Comparison of ENCODE assay signal across 8 mouse cellular contexts in the genomic region with DNA sequence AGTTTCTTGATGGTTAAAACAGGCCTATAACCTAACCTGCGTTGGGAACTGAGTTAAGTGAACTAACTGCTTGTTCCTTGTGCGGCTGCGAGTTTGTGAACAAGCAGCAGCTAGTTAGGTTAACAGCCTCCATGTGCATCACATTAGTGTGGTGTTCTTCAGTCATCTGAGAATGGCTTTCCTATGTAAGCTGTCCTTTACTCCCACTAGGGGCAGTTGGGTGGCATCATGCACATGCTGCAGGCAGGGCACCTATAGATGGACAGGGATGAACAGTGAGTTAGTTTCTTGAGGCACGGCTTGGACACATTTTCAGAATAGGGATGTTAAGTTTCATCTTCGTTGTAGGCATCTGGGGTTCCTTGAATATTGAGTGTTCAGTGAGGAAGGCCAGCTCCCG. TPM values are rescaled to one million over a fixed set of nuclear protein-coding genes. Genes with fewer than 3 reads are reported as not detected.
A peak's percentile ranks its signal among the peaks of the same experiment; 100 is the strongest.
DNase-seq lines count a peak whose midpoint lies in the region; ATAC-seq lines count a peak whose summit lies in the region.

No protein-coding gene starts in this region.

- no peak for ATAC-seq in heart, embryonic 15.5 days (replicated peaks; ENCODE audit: insufficient number of reproducible peaks, insufficient read depth, low FRiP score, low read depth)
- no peak for ATAC-seq in hindbrain, embryonic 16.5 days
- no peak for ATAC-seq in midbrain, embryonic 14.5 days (ENCODE audit: low FRiP score, low TSS enrichment)

- peak overlapping the region; percentile 96 for H3K4me3 ChIP-seq in heart, embryonic 15.5 days
- peak overlapping the region; percentile 98 for H3K4me3 ChIP-seq in hindbrain, embryonic 16.5 days (ENCODE audit: low read length)
- peak overlapping the region; percentile 94 for H3K4me3 ChIP-seq in midbrain, embryonic 14.5 days (replicated peaks; ENCODE audit: low read depth, low read length)

- H3K9ac ChIP-seq in heart, embryonic 15.5 days, result peak overlapping the region; percentile 98
- H3K9ac ChIP-seq in hindbrain, embryonic 16.5 days (ENCODE audit: low read depth, low read length), result peak overlapping the region; percentile 99
- H3K9ac ChIP-seq in midbrain, embryonic 14.5 days (replicated peaks; ENCODE audit: low read length), result peak overlapping the region; percentile 99

- WGBS in heart, embryonic 15.5 days, result 63% methylated on average over 6 of the region's 6 CpGs
- WGBS in hindbrain, embryonic 16.5 days, result 76% methylated on average over 6 of the region's 6 CpGs
- WGBS in midbrain, embryonic 14.5 days, result 70% methylated on average over 6 of the region's 6 CpGs

- peak overlapping the region; percentile 90 for H3K4me2 ChIP-seq in heart, embryonic 15.5 days
- peak overlapping the region; percentile 81 for H3K4me2 ChIP-seq in hindbrain, embryonic 16.5 days (ENCODE audit: low read length)
- H3K4me2 ChIP-seq in midbrain, embryonic 14.5 days (ENCODE audit: low read length), result peak overlapping the region; percentile 85

- no peaks in the 10 kb centered on the region for H3K9me3 ChIP-seq in heart, embryonic 15.5 days (replicated peaks)
- no peaks in the 10 kb centered on the region for H3K9me3 ChIP-seq in hindbrain, embryonic 16.5 days (ENCODE audit: control insufficient read depth, low read length)
- H3K9me3 ChIP-seq in midbrain, embryonic 14.5 days (ENCODE audit: control insufficient read depth, low read length), result no peaks in the 10 kb centered on the region

- intact Hi-C loops in heart, postnatal 25 days (cut with DNase I), result no loop called here

- H3K36me3 ChIP-seq in heart, embryonic 15.5 days, result peaks cover 41% of the 10 kb centered on the region
- peaks cover 36% of the 10 kb centered on the region for H3K36me3 ChIP-seq in hindbrain, embryonic 16.5 days (ENCODE audit: control insufficient read depth, insufficient read depth, low read length)
- H3K36me3 ChIP-seq in midbrain, embryonic 14.5 days (ENCODE audit: control insufficient read depth, insufficient read depth, low read length), result peaks cover 56% of the 10 kb centered on the region

- H3K27me3 ChIP-seq in heart, embryonic 15.5 days, result no peaks in the 10 kb centered on the region
- no peaks in the 10 kb centered on the region for H3K27me3 ChIP-seq in hindbrain, embryonic 16.5 days (replicated peaks; ENCODE audit: control insufficient read depth, insufficient read depth, low read length)
- no peaks in the 10 kb centered on the region for H3K27me3 ChIP-seq in midbrain, embryonic 14.5 days (ENCODE audit: control insufficient read depth, insufficient read depth, low read length)

- H3K4me1 ChIP-seq in heart, embryonic 15.5 days (replicated peaks), result peaks cover 21% of the 10 kb centered on the region
- peaks cover 28% of the 10 kb centered on the region for H3K4me1 ChIP-seq in hindbrain, embryonic 16.5 days (ENCODE audit: control insufficient read depth, insufficient read depth, low read depth, low read length)
- H3K4me1 ChIP-seq in midbrain, embryonic 14.5 days (ENCODE audit: control insufficient read depth, insufficient read depth, low read length), result peaks cover 20% of the 10 kb centered on the region

- DNase-seq in heart, postnatal 25 days (ENCODE audit: low spot score), result no peak
- DNase-seq in NIH3T3 (ENCODE audit: low read depth), result peak; percentile 21
- DNase-seq in midbrain, embryonic 14.5 days, result no peak
- no peak for DNase-seq in spleen, adult 18-20 months
- DNase-seq in cerebellum, postnatal 4 days (ENCODE audit: low spot score in 2 of 2), result no peak
- DNase-seq in retina, postnatal 1 day, result no peak

- H3K27ac ChIP-seq in heart, embryonic 15.5 days, result no peak overlapping the region
- no peak overlapping the region for H3K27ac ChIP-seq in hindbrain, embryonic 16.5 days (ENCODE audit: low read depth, low read length)
- no peak overlapping the region for H3K27ac ChIP-seq in midbrain, embryonic 14.5 days (replicated peaks; ENCODE audit: low read depth, low read length)

RNA-seq across cellular contexts. Expression of a gene that starts 1.0 kb away (rescaled TPM):
- polyA plus RNA-seq in heart, embryonic 15.5 days (2015; fragmentation: Nextera tagmentation; extraction: Ambion mirVana), result 19.2 and 22.7 TPM in 2 replicates
- total RNA-seq in heart, postnatal 25 days (2021), result 10 to 100 TPM; 29.9 to 31.2 TPM
- 61.4 and 63.2 TPM in 2 replicates for polyA plus RNA-seq in hindbrain, embryonic 16.5 days (2015; fragmentation: Nextera tagmentation; extraction: Ambion mirVana)
- polyA plus RNA-seq in midbrain, embryonic 14.5 days (2014; fragmentation: Nextera tagmentation; extraction: Ambion mirVana), result 54.0 and 59.0 TPM in 2 replicates

RNA-seq across cellular contexts. Expression of a gene that starts 1.2 kb away (rescaled TPM):
- polyA plus RNA-seq in heart, embryonic 15.5 days (2015; fragmentation: Nextera tagmentation; extraction: Ambion mirVana), result 13.2 and 18.4 TPM in 2 replicates
- total RNA-seq in heart, postnatal 25 days (2021), result 10 to 100 TPM; 11.9 to 12.1 TPM
- 22.4 and 25.2 TPM in 2 replicates for polyA plus RNA-seq in hindbrain, embryonic 16.5 days (2015; fragmentation: Nextera tagmentation; extraction: Ambion mirVana)
- 20.0 and 22.2 TPM in 2 replicates for polyA plus RNA-seq in midbrain, embryonic 14.5 days (2014; fragmentation: Nextera tagmentation; extraction: Ambion mirVana)

RNA-seq across cellular contexts. Expression of a gene that starts 19.1 kb away (rescaled TPM):
- 3.4 and 4.5 TPM in 2 replicates for polyA plus RNA-seq in heart, embryonic 15.5 days (2015; fragmentation: Nextera tagmentation; extraction: Ambion mirVana)
- 1 to 10 TPM; 5.9 to 6.8 TPM for total RNA-seq in heart, postnatal 25 days (2021)
- polyA plus RNA-seq in hindbrain, embryonic 16.5 days (2015; fragmentation: Nextera tagmentation; extraction: Ambion mirVana), result 13.0 and 13.8 TPM in 2 replicates
- polyA plus RNA-seq in midbrain, embryonic 14.5 days (2014; fragmentation: Nextera tagmentation; extraction: Ambion mirVana), result 4.4 and 5.1 TPM in 2 replicates

RNA-seq across cellular contexts. Expression of a gene that starts 30.5 kb away (rescaled TPM):
- 17.7 and 20.8 TPM in 2 replicates for polyA plus RNA-seq in heart, embryonic 15.5 days (2015; fragmentation: Nextera tagmentation; extraction: Ambion mirVana)
- 10 to 100 TPM; 22.7 to 24.3 TPM for total RNA-seq in heart, postnatal 25 days (2021)
- 47.2 and 53.3 TPM in 2 replicates for polyA plus RNA-seq in hindbrain, embryonic 16.5 days (2015; fragmentation: Nextera tagmentation; extraction: Ambion mirVana)
- 53.9 and 62.6 TPM in 2 replicates for polyA plus RNA-seq in midbrain, embryonic 14.5 days (2014; fragmentation: Nextera tagmentation; extraction: Ambion mirVana)

RNA-seq across cellular contexts. Expression of a gene that starts 42.5 kb away (rescaled TPM):
- polyA plus RNA-seq in heart, embryonic 15.5 days (2015; fragmentation: Nextera tagmentation; extraction: Ambion mirVana), result 3.6 and 4.4 TPM in 2 replicates
- 10 to 100 TPM; 30.2 to 30.6 TPM for total RNA-seq in heart, postnatal 25 days (2021)
- polyA plus RNA-seq in hindbrain, embryonic 16.5 days (2015; fragmentation: Nextera tagmentation; extraction: Ambion mirVana), result 7.0 and 7.1 TPM in 2 replicates
- 5.3 and 6.9 TPM in 2 replicates for polyA plus RNA-seq in midbrain, embryonic 14.5 days (2014; fragmentation: Nextera tagmentation; extraction: Ambion mirVana)
